Mouse (Mus musculus) urinary bladder, adult 2 months (tissue): ENCODE measurements at regions not wholly inside any gene's neighbourhood (a gene's known extent, or its start where the extent isn't known, plus 50 kb on each side); places are given as distances from the start of the nearest gene placed in this dataset.

Experiments
- DNase-seq: peaks from one replicate; pipeline ENCODE4 v3.0.0; 2022; ENCODE audit warnings: low spot score

GRCm38 (mm10) chr9:43977773-43978172 lies 65.4 kb upstream of the Thy1 start:
- DNase-seq = no peak

- DNase-seq = no peak
Observed at GRCm38 (mm10) chr9:43981376-43981775, 61.8 kb upstream of the Thy1 start.

GRCm38 (mm10) chr9:43982359-43982889 lies 60.8 kb upstream of the Thy1 start:
- no peak for DNase-seq

- no peak for DNase-seq
Observed at GRCm38 (mm10) chr9:43983220-43983619, 60.0 kb upstream of the Thy1 start.

GRCm38 (mm10) chr9:43984181-43985062 lies 58.8 kb upstream of the Thy1 start:
- peak; percentile 50 for DNase-seq

GRCm38 (mm10) chr9:43987957-43988356 lies 55.2 kb upstream of the Thy1 start:
- no peak for DNase-seq

- DNase-seq = no peak
Observed at GRCm38 (mm10) chr9:43988981-43989860, 54.0 kb upstream of the Thy1 start.

- no peak for DNase-seq
Observed at GRCm38 (mm10) chr9:43990124-43990523, 53.1 kb upstream of the Thy1 start.

- DNase-seq = no peak
Observed at GRCm38 (mm10) chr9:43993221-43993976, 49.8 kb upstream of the Thy1 start.
